Mouse (Mus musculus): ENCODE results near the gene Tex33. TPM values are rescaled to one million over a fixed set of nuclear protein-coding genes. Genes with fewer than 3 reads are reported as not detected.

The Tex33 gene
- polyA plus RNA-seq, 1 experiment from 2014 or later = not detected

DNA sequence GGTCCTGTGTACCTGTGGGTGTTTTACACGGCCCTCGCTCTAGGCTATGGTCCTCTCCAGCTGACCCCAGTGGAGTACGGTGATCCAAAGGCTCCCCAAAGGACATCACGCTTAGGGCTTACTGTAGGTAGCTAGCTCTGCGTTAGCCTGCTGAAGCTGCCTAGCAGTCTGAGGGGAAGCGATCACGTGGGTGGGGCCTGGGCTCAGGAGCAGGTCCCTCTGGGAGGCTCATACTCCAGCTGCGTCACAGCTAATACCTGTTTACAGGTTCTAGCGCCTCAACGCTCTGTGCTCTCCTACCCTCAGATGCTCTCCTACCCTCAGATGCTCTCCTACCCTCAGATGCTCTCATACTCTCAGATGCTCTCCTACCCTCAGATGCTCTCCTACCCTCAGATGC, 35.2 kb upstream of the Tex33 start:
- 73% methylated on average over 10 of the region's 10 CpGs for WGBS
- Histone ChIP-seq H3K4me3 (no peak overlapping the region), H3K4me1 (peaks cover 21% of the 10 kb centered on the region), H3K36me3 (peaks cover 32% of the 10 kb centered on the region), H3K9me3 (no peaks in the 10 kb centered on the region), H3K27me3 (0 out of 2 replicates have a peak, but pooled peaks cover 5% of the 10 kb centered on the region), H3K9ac (no peak overlapping the region), H3K4me2 (no peak overlapping the region), H3K27ac (no peak overlapping the region)
- ATAC-seq (ENCODE audit: insufficient number of reproducible peaks, low FRiP score, low TSS enrichment, low read depth) = no peak

DNA sequence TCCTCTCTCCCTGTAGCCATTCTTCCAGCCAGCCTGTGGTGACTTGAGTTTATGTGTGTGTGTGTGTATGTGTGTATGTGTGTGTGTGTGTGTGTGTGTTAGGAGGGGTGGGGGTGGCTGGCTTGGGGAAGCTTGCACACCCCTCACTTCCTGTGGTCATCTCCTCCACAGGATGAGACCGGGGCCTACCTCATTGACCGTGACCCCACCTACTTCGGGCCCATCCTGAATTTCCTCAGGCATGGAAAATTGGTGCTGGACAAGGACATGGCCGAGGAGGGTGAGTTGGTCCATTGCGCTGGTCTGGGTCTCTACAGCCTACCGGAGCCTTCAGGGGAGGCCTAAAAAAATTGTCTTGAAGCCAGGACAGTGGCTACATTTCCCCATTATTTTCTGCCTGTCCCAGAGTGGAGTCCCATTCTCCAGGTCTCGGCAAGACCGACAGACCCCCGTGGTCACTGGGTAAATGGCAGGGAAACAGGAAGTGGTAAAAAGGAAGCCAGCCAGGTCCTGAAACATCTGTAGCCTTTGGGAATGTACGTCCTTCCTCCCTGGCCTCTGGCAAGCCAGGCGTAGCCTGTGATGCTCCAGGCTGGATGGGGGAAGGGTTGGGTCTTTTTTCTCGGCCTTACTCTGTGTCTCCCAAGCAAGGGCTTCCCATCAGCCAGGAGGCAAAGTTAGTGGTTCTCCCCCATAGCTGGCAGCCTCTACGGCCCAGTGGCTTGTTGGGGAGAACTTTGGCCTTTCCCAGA, 34.3 kb upstream of the Tex33 start:
- no peaks in the 10 kb centered on the region for H3K9me3 ChIP-seq
- peak overlapping the region; percentile 68 for H3K4me3 ChIP-seq
- H3K4me2 ChIP-seq = peak overlapping the region; percentile 80
- H3K9ac ChIP-seq = no peak overlapping the region
- ATAC-seq (ENCODE audit: insufficient number of reproducible peaks, low FRiP score, low TSS enrichment, low read depth) = 0 out of 2 replicates have a peak, but pooled peaks have one; percentile 2
- H3K4me1 ChIP-seq = peaks cover 19% of the 10 kb centered on the region
- peak overlapping the region; percentile 63 for H3K27ac ChIP-seq
- peaks cover under 1% of the 10 kb centered on the region; the same call in 1 of the 2 replicates for H3K27me3 ChIP-seq
- 66% methylated on average over 13 of the region's 13 CpGs for WGBS
- H3K36me3 ChIP-seq = peaks cover 29% of the 10 kb centered on the region

DNA sequence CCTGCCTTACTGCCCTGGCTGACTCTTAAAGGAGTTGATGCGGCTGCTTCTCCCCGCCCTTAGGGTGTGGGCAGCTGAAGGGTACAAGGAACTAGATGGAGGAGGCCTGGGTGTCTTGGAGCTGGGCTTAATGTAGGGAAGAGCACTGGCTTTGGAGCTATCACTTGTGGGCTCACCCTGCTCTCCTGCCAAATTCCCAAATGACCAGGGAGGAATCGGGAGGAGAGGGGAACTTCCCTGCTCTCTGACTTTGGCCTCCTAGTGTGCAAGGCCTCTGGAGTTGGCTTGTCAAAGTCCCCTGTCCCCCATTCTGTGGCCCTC, 33.4 kb upstream of the Tex33 start:
- H3K27ac ChIP-seq = peak overlapping the region; percentile 63

DNA sequence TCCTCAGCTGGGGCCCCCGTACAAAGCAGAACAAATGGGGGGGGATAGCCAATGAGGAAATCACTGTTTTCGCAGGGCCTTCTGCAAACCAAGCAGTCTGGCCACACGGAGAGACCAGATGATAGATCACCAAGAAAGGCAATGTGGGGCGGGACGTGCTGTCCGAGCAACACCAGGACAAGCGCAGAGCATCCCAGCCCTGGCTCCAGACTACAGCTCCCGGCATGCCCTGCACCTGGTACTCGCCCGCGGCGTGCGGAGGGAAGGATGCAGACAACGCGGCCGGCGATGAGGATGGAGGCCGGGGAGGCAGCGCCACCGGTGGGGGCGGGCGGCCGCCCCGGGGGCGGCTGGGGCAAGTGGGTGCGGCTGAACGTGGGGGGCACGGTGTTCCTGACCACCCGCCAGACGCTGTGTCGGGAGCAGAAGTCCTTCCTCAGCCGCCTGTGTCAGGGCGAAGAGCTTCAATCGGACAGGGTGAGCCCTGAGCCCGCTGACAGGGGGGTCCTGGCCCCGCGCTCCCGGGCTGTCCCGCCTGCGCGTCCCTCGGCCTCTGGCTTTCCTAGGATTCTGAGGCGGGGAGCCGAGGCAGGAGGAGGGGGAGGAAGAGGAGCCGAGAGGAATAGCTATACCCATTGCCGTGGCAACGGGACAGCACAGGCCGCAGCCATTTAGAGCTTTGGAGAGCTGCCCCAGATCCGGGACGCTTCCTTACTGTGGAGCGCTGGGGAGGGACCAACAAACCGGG, 32.9 kb upstream of the Tex33 start, which contains the start of gene Kctd17:
Kctd17 (plus strand) TSS at position 174 of the 748 bp plus-strand sequence.
- WGBS = under 1% methylated on average over 52 of the region's 52 CpGs
- peak within 1 kb of the TSS; percentile 63 for H3K27ac ChIP-seq
- no peaks in the 10 kb centered on the region for H3K9me3 ChIP-seq
- peak; percentile 80 for ATAC-seq (ENCODE audit: insufficient number of reproducible peaks, low FRiP score, low TSS enrichment, low read depth)
- H3K4me3 ChIP-seq = peak within 1 kb of the TSS; percentile 68
- H3K4me1 ChIP-seq = peaks cover 19% of the 10 kb centered on the region
- H3K4me2 ChIP-seq = peak within 1 kb of the TSS; percentile 80
- H3K27me3 ChIP-seq = peaks cover 8% of the 10 kb centered on the region; the same call in 1 of the 2 replicates
- H3K9ac ChIP-seq = peak within 1 kb of the TSS; percentile 76
- H3K36me3 ChIP-seq = peaks cover 21% of the 10 kb centered on the region

More for the DNA sequence above, 33.4 kb upstream of the Tex33 start:
- peaks cover 27% of the 10 kb centered on the region for H3K36me3 ChIP-seq
- peak overlapping the region; percentile 68 for H3K4me3 ChIP-seq
- H3K4me1 ChIP-seq = peaks cover 19% of the 10 kb centered on the region
- ATAC-seq (ENCODE audit: insufficient number of reproducible peaks, low FRiP score, low TSS enrichment, low read depth) = no peak
- peaks cover 8% of the 10 kb centered on the region; the same call in 1 of the 2 replicates for H3K27me3 ChIP-seq
- WGBS = 6% methylated on average over 3 of the region's 3 CpGs
- H3K4me2 ChIP-seq = peak overlapping the region; percentile 80
- no peaks in the 10 kb centered on the region for H3K9me3 ChIP-seq
- peak overlapping the region; percentile 76 for H3K9ac ChIP-seq

DNA sequence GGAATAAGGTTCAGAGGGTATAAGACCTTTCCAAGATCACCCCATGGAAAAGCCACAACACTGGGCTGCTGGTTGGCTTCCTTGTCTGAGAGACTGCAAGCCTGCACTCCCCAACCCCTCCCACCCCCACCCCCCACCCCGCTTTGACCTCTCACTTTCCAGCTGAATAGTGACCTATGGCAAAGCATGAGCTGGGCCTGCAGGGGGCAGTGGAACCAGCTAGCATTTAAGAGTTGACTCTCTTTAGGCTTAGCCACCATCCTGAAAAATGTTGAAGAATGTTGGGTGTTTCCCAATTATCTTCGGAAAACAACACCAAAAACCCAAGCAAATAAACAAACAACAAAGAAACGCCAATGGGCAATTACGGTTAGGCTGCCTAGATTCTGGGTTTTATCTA, 29.5 kb upstream of the Tex33 start:
- 61% methylated on average over 4 of the region's 4 CpGs for WGBS
- peaks cover 19% of the 10 kb centered on the region for H3K4me1 ChIP-seq
- no peak for ATAC-seq (ENCODE audit: insufficient number of reproducible peaks, low FRiP score, low TSS enrichment, low read depth)

DNA sequence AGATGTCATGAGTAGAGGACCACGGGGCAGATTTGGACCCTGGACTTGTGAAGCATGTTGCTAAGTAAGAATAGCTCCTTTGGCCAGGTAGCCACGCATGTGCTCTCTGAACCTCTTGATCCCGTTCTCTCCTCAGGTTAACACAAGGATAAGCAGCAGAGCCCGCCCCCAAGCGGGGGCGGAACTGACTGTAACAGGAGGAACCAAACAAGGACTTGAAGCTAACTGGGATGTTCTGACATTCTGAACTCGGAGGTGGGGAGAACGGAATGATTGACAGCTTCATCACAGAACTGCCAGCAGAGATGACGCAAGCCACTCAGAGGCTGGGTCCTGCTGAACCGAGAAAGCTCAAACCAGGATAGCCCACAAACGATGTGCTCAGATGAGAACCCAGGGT, 28.8 kb upstream of the Tex33 start:
- Histone ChIP-seq H3K4me3 (no peak overlapping the region), H3K9me3 (no peaks in the 10 kb centered on the region), H3K36me3 (no peaks in the 10 kb centered on the region), H3K27ac (no peak overlapping the region), H3K27me3 (peaks cover 11% of the 10 kb centered on the region; the same call in 1 of the 2 replicates), H3K9ac (no peak overlapping the region), H3K4me1 (peaks cover 11% of the 10 kb centered on the region), H3K4me2 (no peak overlapping the region)
- ATAC-seq (ENCODE audit: insufficient number of reproducible peaks, low FRiP score, low TSS enrichment, low read depth) = no peak
- WGBS = 24% methylated on average over 11 of the region's 11 CpGs

More for the DNA sequence above, 29.5 kb upstream of the Tex33 start:
- Histone ChIP-seq H3K36me3 (no peaks in the 10 kb centered on the region), H3K27ac (no peak overlapping the region), H3K9ac (no peak overlapping the region), H3K27me3 (peaks cover 11% of the 10 kb centered on the region; the same call in 1 of the 2 replicates), H3K4me3 (no peak overlapping the region), H3K9me3 (no peaks in the 10 kb centered on the region), H3K4me2 (no peak overlapping the region)

DNA sequence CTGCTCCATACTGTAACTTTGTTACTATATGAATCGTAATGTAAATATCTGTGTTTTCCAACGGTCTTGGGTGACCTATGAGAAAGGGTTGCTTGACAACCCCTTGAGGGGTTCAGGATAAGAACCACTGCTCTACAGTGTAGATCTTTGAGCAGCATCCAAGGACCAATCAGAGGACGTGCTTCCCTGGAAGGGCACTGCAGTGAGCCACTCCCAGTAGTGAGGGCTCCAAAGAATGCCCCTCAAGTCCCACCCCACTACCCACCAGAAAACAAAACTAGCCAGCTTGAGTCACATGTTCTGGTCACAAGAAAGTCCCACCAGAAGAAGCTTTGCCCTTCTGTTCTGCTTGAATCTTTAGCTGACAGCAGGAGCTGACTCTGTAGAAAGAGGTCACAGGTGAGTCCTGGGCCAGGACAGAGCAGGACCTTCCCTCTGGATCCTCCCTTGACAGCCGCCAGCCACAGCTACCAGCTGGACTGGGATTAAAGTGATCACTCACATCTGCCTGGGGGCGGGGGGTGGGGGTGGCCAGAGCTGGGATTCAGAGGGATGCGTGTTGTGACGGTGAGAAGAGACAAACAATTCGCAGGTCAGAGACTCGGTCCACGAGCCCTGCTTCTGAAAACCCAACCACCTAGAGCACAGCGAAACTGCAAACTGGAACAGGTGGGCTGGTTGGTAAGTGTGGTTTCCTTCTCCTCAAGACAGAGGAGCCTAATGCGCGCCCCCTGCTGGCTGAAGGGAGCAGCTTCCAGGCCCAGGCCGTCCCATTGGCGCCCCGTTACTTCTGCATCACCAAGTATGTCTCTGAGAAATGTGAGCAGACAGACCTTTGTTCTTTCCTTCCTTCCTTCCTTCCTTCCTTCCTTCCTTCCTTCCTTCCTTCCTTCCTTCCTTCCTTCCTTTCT, 26.6 kb upstream of the Tex33 start:
- H3K27ac ChIP-seq = no peak overlapping the region
- no peak overlapping the region for H3K4me2 ChIP-seq
- ATAC-seq (ENCODE audit: insufficient number of reproducible peaks, low FRiP score, low TSS enrichment, low read depth) = 0 out of 2 replicates have a peak, but pooled peaks have one; percentile 52
- WGBS = 15% methylated on average over 16 of the region's 16 CpGs
- no peaks in the 10 kb centered on the region for H3K36me3 ChIP-seq
- H3K27me3 ChIP-seq = peaks cover 11% of the 10 kb centered on the region; the same call in 1 of the 2 replicates
- H3K9me3 ChIP-seq = no peaks in the 10 kb centered on the region
- no peak overlapping the region for H3K4me3 ChIP-seq
- H3K9ac ChIP-seq = no peak overlapping the region
- H3K4me1 ChIP-seq = 0 out of 2 replicates have a peak, but pooled peaks cover 3% of the 10 kb centered on the region

DNA sequence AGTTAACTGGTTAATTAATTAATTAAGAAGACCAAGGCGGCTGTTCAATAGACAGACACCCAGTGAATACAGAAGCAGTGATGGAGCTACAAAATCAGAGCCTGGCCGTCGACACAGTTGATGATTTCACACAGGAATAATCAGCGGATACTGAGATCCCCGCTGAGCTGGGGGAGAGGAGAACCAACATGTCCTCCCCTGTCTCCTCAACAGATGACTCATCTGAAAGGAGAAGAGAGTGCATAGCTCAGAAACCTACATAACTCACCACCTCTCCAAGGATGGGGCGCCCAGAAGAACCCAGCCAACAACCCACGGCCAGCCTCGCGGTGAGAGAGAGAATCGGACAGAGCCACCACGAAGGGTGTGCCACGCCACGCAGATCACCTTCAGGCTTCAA, 24.7 kb upstream of the Tex33 start:
- H3K9me3 ChIP-seq = no peaks in the 10 kb centered on the region
- no peaks in the 10 kb centered on the region for H3K36me3 ChIP-seq
- 82% methylated on average over 13 of the region's 13 CpGs for WGBS
- H3K27me3 ChIP-seq = peaks cover 11% of the 10 kb centered on the region; the same call in 1 of the 2 replicates
- 0 out of 2 replicates have a peak, but pooled peaks cover 3% of the 10 kb centered on the region for H3K4me1 ChIP-seq
- no peak overlapping the region for H3K27ac ChIP-seq
- no peak overlapping the region for H3K9ac ChIP-seq
- no peak overlapping the region for H3K4me2 ChIP-seq
- H3K4me3 ChIP-seq = no peak overlapping the region
- ATAC-seq (ENCODE audit: insufficient number of reproducible peaks, low FRiP score, low TSS enrichment, low read depth) = no peak

DNA sequence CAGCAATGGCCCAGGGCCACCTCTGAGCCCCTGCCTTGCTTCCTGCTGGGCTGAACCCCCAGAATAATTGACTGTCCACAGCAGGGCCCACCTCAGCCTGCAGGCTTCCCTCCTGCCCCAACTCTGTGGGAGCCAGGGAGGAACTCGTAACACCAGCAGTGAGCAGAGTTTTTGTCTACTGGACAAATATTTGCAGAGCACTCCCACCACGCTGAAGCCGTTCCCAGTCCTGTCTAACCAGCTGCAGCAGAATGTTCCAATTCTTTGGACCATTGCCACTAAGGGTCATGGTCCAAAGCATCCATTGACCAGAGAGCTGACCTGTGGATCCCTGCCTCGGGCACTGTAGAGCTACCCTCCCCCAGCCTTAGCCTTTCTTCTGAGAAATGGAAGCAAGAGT, 21.2 kb upstream of the Tex33 start:
- Histone ChIP-seq H3K27ac (no peak overlapping the region), H3K9me3 (no peaks in the 10 kb centered on the region), H3K36me3 (peaks cover 3% of the 10 kb centered on the region; the same call in 1 of the 2 replicates), H3K4me1 (no peaks in the 10 kb centered on the region), H3K4me3 (no peak overlapping the region), H3K4me2 (no peak overlapping the region), H3K9ac (no peak overlapping the region), H3K27me3 (peaks cover 3% of the 10 kb centered on the region; the same call in 1 of the 2 replicates)
- no peak for ATAC-seq (ENCODE audit: insufficient number of reproducible peaks, low FRiP score, low TSS enrichment, low read depth)
- WGBS = 48% methylated on average over 4 of the region's 4 CpGs

DNA sequence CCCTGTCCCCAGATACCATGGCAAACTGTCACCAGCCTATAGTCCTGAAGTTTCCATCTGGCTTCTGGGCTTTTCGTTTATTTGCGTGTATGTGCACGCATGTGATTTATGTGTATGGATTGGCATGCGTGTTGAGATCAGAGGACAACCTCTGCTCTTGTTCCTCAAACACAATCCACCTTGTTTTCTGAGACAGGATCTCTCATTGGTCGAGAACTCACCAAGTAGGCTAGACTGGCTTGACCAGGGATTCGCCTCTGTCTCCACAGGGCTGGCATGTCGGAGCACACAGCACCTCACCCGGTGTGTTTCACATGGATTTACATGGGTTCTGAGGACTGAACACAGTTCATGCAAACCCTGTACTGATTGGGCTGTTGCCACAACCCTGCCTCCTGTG, 18.4 kb upstream of the Tex33 start:
- Histone ChIP-seq H3K4me1 (peaks cover 10% of the 10 kb centered on the region), H3K27ac (no peak overlapping the region), H3K9ac (no peak overlapping the region), H3K4me2 (no peak overlapping the region), H3K4me3 (no peak overlapping the region), H3K27me3 (peaks cover 28% of the 10 kb centered on the region), H3K9me3 (no peaks in the 10 kb centered on the region), H3K36me3 (peaks cover 3% of the 10 kb centered on the region; the same call in 1 of the 2 replicates)
- no peak for ATAC-seq (ENCODE audit: insufficient number of reproducible peaks, low FRiP score, low TSS enrichment, low read depth)
- WGBS = 89% methylated on average over 8 of the region's 8 CpGs

DNA sequence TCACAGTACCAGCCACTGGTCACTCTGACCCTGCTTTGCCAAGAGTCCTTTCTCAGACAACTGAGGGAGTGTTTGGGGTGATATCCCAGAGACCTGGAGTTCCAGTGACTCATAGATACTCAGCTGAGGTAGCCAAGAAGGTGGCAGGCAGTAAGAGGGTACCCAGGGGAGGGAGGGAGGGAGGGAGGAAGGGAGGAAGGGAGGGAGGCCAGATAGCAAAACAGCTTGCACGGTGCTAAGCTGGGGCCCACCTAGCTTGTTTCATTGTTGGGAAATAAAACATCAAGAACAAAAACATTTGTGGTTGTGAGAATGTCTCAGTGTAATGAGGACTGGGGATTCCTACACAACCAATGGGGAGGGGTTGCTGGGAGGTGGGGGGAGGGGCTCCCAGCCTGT, 18.0 kb upstream of the Tex33 start:
- no peak for ATAC-seq (ENCODE audit: insufficient number of reproducible peaks, low FRiP score, low TSS enrichment, low read depth)
- WGBS = 47% methylated on average over 1 of the region's 1 CpGs

More for the DNA sequence above, 18.0 kb upstream of the Tex33 start:
- Histone ChIP-seq H3K27me3 (peaks cover 33% of the 10 kb centered on the region), H3K36me3 (peaks cover 3% of the 10 kb centered on the region; the same call in 1 of the 2 replicates), H3K4me2 (no peak overlapping the region), H3K9ac (no peak overlapping the region), H3K4me3 (no peak overlapping the region), H3K27ac (no peak overlapping the region), H3K4me1 (peaks cover 10% of the 10 kb centered on the region), H3K9me3 (no peaks in the 10 kb centered on the region)

All from limb, embryonic 15.5 days (tissue).